Mouse (Mus musculus): ENCODE data around the gene Mcm10. TPM values are rescaled to one million over a fixed set of nuclear protein-coding genes. Genes with fewer than 3 reads are reported as not detected.

Mcm10 gene
- polyA plus RNA-seq, 1 experiment from 2014 or later: 37.8 TPM

GRCm38 (mm10) chr2:5040281-5041161 is 27.9 kb upstream of the Mcm10 start:
- Histone ChIP-seq H3K4me3 (no peak overlapping the region), H3K27ac (peak overlapping the region; percentile 35; the same call in 1 of the 2 replicates), H3K9ac (no peak overlapping the region), H3K4me1 (peaks cover 16% of the 10 kb centered on the region), H3K27me3 (no peaks in the 10 kb centered on the region), H3K4me2 (no peak overlapping the region), H3K9me3 (no peaks in the 10 kb centered on the region), H3K36me3 (no peaks in the 10 kb centered on the region)
- ATAC-seq (ENCODE audit: borderline replicate concordance, extremely low read depth, low FRiP score, low TSS enrichment): no peak
- WGBS: 85% methylated on average over 12 of the region's 12 CpGs

- Histone ChIP-seq H3K4me1 (peaks cover 11% of the 10 kb centered on the region), H3K4me3 (no peak overlapping the region), H3K36me3 (no peaks in the 10 kb centered on the region), H3K9me3 (no peaks in the 10 kb centered on the region), H3K27me3 (no peaks in the 10 kb centered on the region), H3K9ac (no peak overlapping the region), H3K27ac (peak overlapping the region; percentile 35; the same call in 1 of the 2 replicates), H3K4me2 (no peak overlapping the region)
- no peak for ATAC-seq (ENCODE audit: borderline replicate concordance, extremely low read depth, low FRiP score, low TSS enrichment)
- 56% methylated on average over 13 of the region's 13 CpGs for WGBS
These were observed 27.0 kb upstream of the Mcm10 start for GRCm38 (mm10) chr2:5039350-5040170.

- no peak overlapping the region for H3K4me3 ChIP-seq
- 75% methylated on average over 5 of the region's 5 CpGs for WGBS
- no peaks in the 10 kb centered on the region for H3K36me3 ChIP-seq
- ATAC-seq (ENCODE audit: borderline replicate concordance, extremely low read depth, low FRiP score, low TSS enrichment): no peak
- peaks cover 15% of the 10 kb centered on the region for H3K4me1 ChIP-seq
- no peak overlapping the region for H3K4me2 ChIP-seq
- no peaks in the 10 kb centered on the region for H3K9me3 ChIP-seq
- H3K9ac ChIP-seq: no peak overlapping the region
- no peaks in the 10 kb centered on the region for H3K27me3 ChIP-seq
- H3K27ac ChIP-seq: no peak overlapping the region
These were observed 25.7 kb upstream of the Mcm10 start for GRCm38 (mm10) chr2:5038320-5038719.

- Histone ChIP-seq H3K9me3 (no peaks in the 10 kb centered on the region), H3K9ac (no peak overlapping the region), H3K27me3 (no peaks in the 10 kb centered on the region), H3K36me3 (no peaks in the 10 kb centered on the region), H3K4me2 (no peak overlapping the region), H3K4me3 (no peak overlapping the region), H3K4me1 (peaks cover 16% of the 10 kb centered on the region), H3K27ac (peak overlapping the region; percentile 20; the same call in 1 of the 2 replicates)
- WGBS: 54% methylated on average over 3 of the region's 3 CpGs
- ATAC-seq (ENCODE audit: borderline replicate concordance, extremely low read depth, low FRiP score, low TSS enrichment): peak; percentile 64; the same call in 1 of the 2 replicates
These were observed 24.8 kb upstream of the Mcm10 start for GRCm38 (mm10) chr2:5037390-5037789.

GRCm38 (mm10) chr2:5036411-5037076 is 24.0 kb upstream of the Mcm10 start:
- no peak for ATAC-seq (ENCODE audit: borderline replicate concordance, extremely low read depth, low FRiP score, low TSS enrichment)
- H3K9ac ChIP-seq: no peak overlapping the region
- H3K27ac ChIP-seq: peak overlapping the region; percentile 21
- H3K27me3 ChIP-seq: no peaks in the 10 kb centered on the region
- peaks cover 16% of the 10 kb centered on the region for H3K4me1 ChIP-seq
- H3K4me2 ChIP-seq: no peak overlapping the region
- no peaks in the 10 kb centered on the region for H3K9me3 ChIP-seq
- WGBS: 70% methylated on average over 10 of the region's 10 CpGs
- H3K36me3 ChIP-seq: no peaks in the 10 kb centered on the region
- no peak overlapping the region for H3K4me3 ChIP-seq

GRCm38 (mm10) chr2:5035241-5035640 is 22.6 kb upstream of the Mcm10 start:
- Histone ChIP-seq H3K4me3 (no peak overlapping the region), H3K9me3 (no peaks in the 10 kb centered on the region), H3K27ac (no peak overlapping the region), H3K4me1 (peaks cover 16% of the 10 kb centered on the region), H3K9ac (no peak overlapping the region), H3K36me3 (no peaks in the 10 kb centered on the region), H3K27me3 (no peaks in the 10 kb centered on the region), H3K4me2 (no peak overlapping the region)
- 82% methylated on average over 9 of the region's 9 CpGs for WGBS
- no peak for ATAC-seq (ENCODE audit: borderline replicate concordance, extremely low read depth, low FRiP score, low TSS enrichment)

GRCm38 (mm10) chr2:5034801-5035200 is 22.2 kb upstream of the Mcm10 start:
- Histone ChIP-seq H3K9me3 (no peaks in the 10 kb centered on the region), H3K27me3 (no peaks in the 10 kb centered on the region), H3K27ac (no peak overlapping the region), H3K9ac (no peak overlapping the region), H3K4me2 (no peak overlapping the region), H3K4me1 (peaks cover 16% of the 10 kb centered on the region), H3K4me3 (no peak overlapping the region), H3K36me3 (no peaks in the 10 kb centered on the region)
- WGBS: 68% methylated on average over 8 of the region's 8 CpGs
- no peak for ATAC-seq (ENCODE audit: borderline replicate concordance, extremely low read depth, low FRiP score, low TSS enrichment)

GRCm38 (mm10) chr2:5033546-5034420 is 21.2 kb upstream of the Mcm10 start:
- Histone ChIP-seq H3K4me2 (no peak overlapping the region), H3K4me1 (peaks cover 12% of the 10 kb centered on the region), H3K27me3 (no peaks in the 10 kb centered on the region), H3K4me3 (no peak overlapping the region), H3K27ac (no peak overlapping the region), H3K36me3 (no peaks in the 10 kb centered on the region), H3K9me3 (no peaks in the 10 kb centered on the region), H3K9ac (no peak overlapping the region)
- 47% methylated on average over 15 of the region's 15 CpGs for WGBS
- ATAC-seq (ENCODE audit: borderline replicate concordance, extremely low read depth, low FRiP score, low TSS enrichment): no peak; the same call in 1 of the 2 replicates

GRCm38 (mm10) chr2:5032665-5033064 is 20.1 kb upstream of the Mcm10 start:
- no peaks in the 10 kb centered on the region for H3K9me3 ChIP-seq
- ATAC-seq (ENCODE audit: borderline replicate concordance, extremely low read depth, low FRiP score, low TSS enrichment): no peak
- no peak overlapping the region for H3K4me3 ChIP-seq
- H3K27ac ChIP-seq: no peak overlapping the region
- no peak overlapping the region for H3K4me2 ChIP-seq
- 61% methylated on average over 5 of the region's 5 CpGs for WGBS
- H3K36me3 ChIP-seq: no peaks in the 10 kb centered on the region
- H3K27me3 ChIP-seq: no peaks in the 10 kb centered on the region
- no peak overlapping the region for H3K9ac ChIP-seq
- peaks cover 7% of the 10 kb centered on the region for H3K4me1 ChIP-seq

- Histone ChIP-seq H3K4me1 (peaks cover 6% of the 10 kb centered on the region; the same call in 1 of the 2 replicates), H3K4me3 (no peak overlapping the region), H3K36me3 (no peaks in the 10 kb centered on the region), H3K9me3 (no peaks in the 10 kb centered on the region), H3K27me3 (no peaks in the 10 kb centered on the region), H3K4me2 (no peak overlapping the region), H3K27ac (no peak overlapping the region), H3K9ac (no peak overlapping the region)
- WGBS: 73% methylated on average over 7 of the region's 7 CpGs
- no peak for ATAC-seq (ENCODE audit: borderline replicate concordance, extremely low read depth, low FRiP score, low TSS enrichment)
These were observed 18.6 kb upstream of the Mcm10 start for GRCm38 (mm10) chr2:5031215-5031614.

GRCm38 (mm10) chr2:5029808-5030207 is 17.2 kb upstream of the Mcm10 start:
- no peaks in the 10 kb centered on the region for H3K36me3 ChIP-seq
- peaks cover 6% of the 10 kb centered on the region; the same call in 1 of the 2 replicates for H3K4me1 ChIP-seq
- no peak for ATAC-seq (ENCODE audit: borderline replicate concordance, extremely low read depth, low FRiP score, low TSS enrichment)
- H3K4me2 ChIP-seq: no peak overlapping the region
- no peaks in the 10 kb centered on the region for H3K9me3 ChIP-seq
- WGBS: 90% methylated on average over 4 of the region's 4 CpGs
- H3K27ac ChIP-seq: no peak overlapping the region
- H3K27me3 ChIP-seq: no peaks in the 10 kb centered on the region
- no peak overlapping the region for H3K9ac ChIP-seq
- H3K4me3 ChIP-seq: no peak overlapping the region

All from lung, embryonic 15.5 days (tissue).